Mouse (Mus musculus) kidney, postnatal 0 days (tissue): ENCODE measurements around the gene Polk. TPM values are rescaled to one million over a fixed set of nuclear protein-coding genes. Genes with fewer than 3 reads are reported as not detected.

ENCODE experiments used
- ATAC-seq: fragments of 200-750 bp; cut with Nextera tagmentation; replicated peaks from 2 replicates; pipeline ENCODE4 v1.8.0; 2017; ENCODE audit warnings: low read depth, moderate number of reproducible peaks, moderate TSS enrichment, moderate library complexity; ENCODE audit not compliant: low FRiP score
- DNase-seq: peaks from one replicate; pipeline ENCODE4 v3.0.0-alpha.2; 2016; ENCODE audit warnings: low spot score
- H3K27ac ChIP-seq: fragments of 300-500 bp; sonication (generic); 2 replicates; pipeline ENCODE4 v1.5.1; 2014; ENCODE audit warnings: mild to moderate bottlenecking
- H3K27me3 ChIP-seq: fragments of 300-500 bp; sonication (generic); 2 replicates; pipeline ENCODE4 v1.6.1; 2014; ENCODE audit warnings: low read length, mixed read lengths; ENCODE audit not compliant: insufficient read depth
- H3K36me3 ChIP-seq: fragments of 300-500 bp; sonication (generic); 2 replicates; pipeline ENCODE4 v1.6.1; 2014; ENCODE audit warnings: low read length, mixed read lengths; ENCODE audit not compliant: insufficient read depth
- H3K4me1 ChIP-seq: fragments of 300-500 bp; sonication (generic); replicated peaks from 2 replicates; pipeline ENCODE4 v1.6.1; 2014; ENCODE audit warnings: antibody characterized with exemption, low read length, mixed read lengths; ENCODE audit not compliant: insufficient read depth
- H3K4me2 ChIP-seq: fragments of 300-500 bp; sonication (generic); 2 replicates; pipeline ENCODE4 v1.6.1; 2014; ENCODE audit warnings: mild to moderate bottlenecking, low read length, moderate library complexity, mixed read lengths
- H3K4me3 ChIP-seq: fragments of 300-500 bp; sonication (generic); replicated peaks from 2 replicates; pipeline ENCODE4 v1.5.1; 2014; ENCODE audit warnings: low read depth, low read length
- H3K9ac ChIP-seq: fragments of 300-500 bp; sonication (generic); 2 replicates; pipeline ENCODE4 v1.6.1; 2014; ENCODE audit warnings: low read depth, low read length
- H3K9me3 ChIP-seq: fragments of 300-500 bp; sonication (generic); replicated peaks from 2 replicates; pipeline ENCODE4 v1.6.1; 2016; ENCODE audit warnings: low read length, inconsistent platforms, mixed read lengths
- CTCF ChIP-seq: IDR thresholded peaks from 2 replicates; pipeline ENCODE4 v1.5.1; 2016; ENCODE audit warnings: antibody characterized with exemption, low read depth, mild to moderate bottlenecking, moderate library complexity
- WGBS: fragments of 180-500 bp; shearing (Covaris S2); extraction: QIAGEN DNeasy Blood & Tissue Kit; methylation state at CpG from one replicate; pipeline ENCODE4 v1.1.7; 2014; 5-methylcytosine and 5-hydroxymethylcytosine counted together
- polyA plus RNA-seq: library from polyadenylated mRNA; unstranded; fragments of >200 nt; fragmentation: Nextera tagmentation; extraction: Ambion mirVana; gene quantifications from 2 replicates; pipeline ENCODE4 v1.2.1, GENCODE M21; 2015

Gene Polk
- polyA plus RNA-seq, 1 experiment from 2014 or later: 4.1 TPM

DNA sequence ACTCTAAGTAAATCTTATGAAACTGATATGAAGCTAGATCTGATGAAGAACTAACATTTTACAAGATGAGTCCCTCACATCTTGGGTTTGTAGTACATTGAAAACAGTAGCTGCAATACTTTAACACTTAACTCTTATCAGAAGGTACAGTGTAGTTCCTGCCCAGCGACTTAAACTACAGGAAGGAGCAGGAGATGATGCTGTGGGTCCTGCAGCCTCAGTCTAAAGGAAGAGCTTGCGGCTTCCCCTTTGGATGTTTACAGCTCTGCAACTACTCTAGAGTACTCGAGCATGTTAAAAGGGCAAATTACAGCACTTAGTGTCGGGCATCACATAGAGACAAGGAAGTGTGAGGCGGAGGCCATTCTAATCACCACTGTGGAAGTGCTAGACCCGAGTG is 36.1 kb downstream of the Polk start:
- 55% methylated on average over 6 of the region's 6 CpGs for WGBS
- H3K27ac ChIP-seq: no peak overlapping the region
- no peaks in the 10 kb centered on the region; the same call in 1 of the 2 replicates for H3K4me1 ChIP-seq
- H3K9ac ChIP-seq: no peak overlapping the region
- no peak overlapping the region for H3K4me2 ChIP-seq
- no peaks in the 10 kb centered on the region for H3K9me3 ChIP-seq
- no peaks in the 10 kb centered on the region for H3K36me3 ChIP-seq
- no peaks in the 10 kb centered on the region for H3K27me3 ChIP-seq
- no peak for ATAC-seq
- no peak overlapping the region for H3K4me3 ChIP-seq
- no peak for DNase-seq
- TF ChIP-seq CTCF: no peak

DNA sequence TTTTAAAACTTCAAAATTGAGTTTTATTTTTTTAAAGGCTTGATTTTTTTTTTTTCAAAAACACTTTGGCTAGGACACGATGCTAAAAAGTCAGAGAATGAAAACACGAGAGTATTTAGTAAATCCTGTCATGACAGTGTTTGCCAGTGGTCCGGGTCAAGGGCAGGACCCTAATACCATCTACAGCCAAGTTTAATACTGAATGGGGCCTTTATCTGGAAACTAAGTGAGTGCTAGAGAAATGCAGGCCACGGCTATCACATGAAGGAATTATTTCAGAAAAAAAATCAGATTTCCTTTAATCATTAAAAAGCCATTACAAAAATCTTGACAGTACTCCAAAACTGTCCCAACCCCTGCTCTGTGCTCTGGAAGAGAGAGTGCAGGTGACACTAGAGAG is 36.7 kb downstream of the Polk start:
- Histone ChIP-seq H3K9me3 (no peaks in the 10 kb centered on the region), H3K4me3 (no peak overlapping the region), H3K4me2 (no peak overlapping the region), H3K27ac (no peak overlapping the region), H3K9ac (no peak overlapping the region), H3K4me1 (no peaks in the 10 kb centered on the region), H3K27me3 (no peaks in the 10 kb centered on the region), H3K36me3 (no peaks in the 10 kb centered on the region)
- DNase-seq: no peak
- ATAC-seq: no peak
- TF ChIP-seq CTCF: no peak
- 83% methylated on average over 4 of the region's 4 CpGs for WGBS

DNA sequence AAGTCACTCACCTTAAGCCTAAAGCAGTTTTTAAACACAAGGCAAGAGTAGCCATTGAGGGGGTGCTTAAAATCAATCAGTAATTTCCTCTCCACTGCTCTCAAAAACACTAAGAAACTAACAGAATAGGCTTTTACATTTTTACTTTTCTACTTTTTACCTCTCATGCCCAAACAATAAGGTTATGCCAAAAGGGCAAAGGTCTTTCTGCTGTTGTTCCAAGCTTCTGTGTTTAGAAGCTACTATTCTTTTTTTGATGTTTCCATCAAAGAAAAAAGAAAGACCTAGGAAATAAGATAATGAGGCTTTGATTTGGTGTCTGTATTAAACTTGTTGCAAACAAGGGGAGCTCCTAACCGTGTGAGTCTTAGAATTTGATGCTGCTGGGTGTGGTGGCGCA is 42.5 kb downstream of the Polk start:
- DNase-seq (no peak), ATAC-seq (no peak)
- no peaks in the 10 kb centered on the region for H3K27me3 ChIP-seq
- no peak for TF ChIP-seq CTCF
- no peak overlapping the region for H3K4me3 ChIP-seq
- no peaks in the 10 kb centered on the region for H3K4me1 ChIP-seq
- no peaks in the 10 kb centered on the region for H3K9me3 ChIP-seq
- peaks cover 8% of the 10 kb centered on the region; the same call in 1 of the 2 replicates for H3K36me3 ChIP-seq
- WGBS: 89% methylated on average over 2 of the region's 2 CpGs
- H3K27ac ChIP-seq: no peak overlapping the region
- H3K4me2 ChIP-seq: no peak overlapping the region
- H3K9ac ChIP-seq: no peak overlapping the region

DNA sequence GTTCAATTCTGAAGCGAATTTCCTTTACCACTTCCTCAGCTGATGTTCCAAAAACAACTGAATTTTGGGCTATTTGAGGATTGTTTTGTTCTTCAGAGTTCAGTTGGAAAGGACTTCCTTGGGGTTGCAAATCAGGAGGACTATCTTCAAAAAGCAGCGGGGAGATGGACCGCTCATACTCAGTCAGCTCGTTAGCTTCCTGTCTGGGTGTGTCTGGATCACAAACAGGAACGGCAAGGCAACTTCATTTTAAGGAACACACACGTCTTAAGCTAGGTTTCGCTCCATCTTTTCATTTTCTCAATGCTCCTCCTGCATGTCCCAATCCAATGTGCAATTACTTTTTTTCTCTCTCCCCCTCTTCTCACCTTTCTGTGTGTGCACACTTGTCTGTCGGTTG is 45.7 kb downstream of the Polk start:
- no peak for DNase-seq
- Histone ChIP-seq H3K9ac (no peak overlapping the region), H3K9me3 (no peaks in the 10 kb centered on the region), H3K27ac (no peak overlapping the region), H3K4me1 (no peaks in the 10 kb centered on the region), H3K4me2 (no peak overlapping the region), H3K4me3 (no peak overlapping the region), H3K27me3 (no peaks in the 10 kb centered on the region), H3K36me3 (peaks cover 8% of the 10 kb centered on the region; the same call in 1 of the 2 replicates)
- no peak for ATAC-seq
- WGBS: 76% methylated on average over 8 of the region's 8 CpGs
- no peak for TF ChIP-seq CTCF

DNA sequence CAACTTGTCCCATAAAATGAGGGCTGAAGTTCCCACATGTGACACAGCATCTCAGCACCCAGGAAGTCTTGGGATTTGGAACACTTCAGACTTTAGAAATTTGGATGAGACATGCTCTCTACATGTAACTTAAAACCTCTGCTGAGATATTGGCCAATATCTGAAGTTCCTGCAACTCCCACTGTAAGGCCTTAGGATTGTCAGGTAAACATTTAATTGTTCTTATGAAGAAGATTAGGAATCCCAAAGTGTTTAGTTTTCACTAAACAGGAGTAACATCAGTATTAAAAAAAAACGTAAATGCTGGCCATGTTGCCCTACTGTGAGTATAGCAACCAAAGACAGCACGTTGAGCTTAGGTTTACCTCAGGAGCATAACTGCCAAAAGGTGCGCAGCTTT is 51.9 kb downstream of the Polk start, which contains the start of gene Gm17622:
Gene Gm17622, plus strand, starts transcription at position 301 of the 400 bp plus-strand sequence.
- no peak for ATAC-seq
- Histone ChIP-seq H3K27ac (no peak within 1 kb of the TSS), H3K4me2 (no peak within 1 kb of the TSS), H3K27me3 (no peaks in the 10 kb centered on the region), H3K4me3 (no peak within 1 kb of the TSS), H3K9me3 (no peaks in the 10 kb centered on the region), H3K36me3 (peaks cover 13% of the 10 kb centered on the region), H3K9ac (no peak within 1 kb of the TSS), H3K4me1 (no peaks in the 10 kb centered on the region)
- 95% methylated on average over 3 of the region's 3 CpGs for WGBS
- DNase-seq: no peak
- TF ChIP-seq CTCF: no peak

DNA sequence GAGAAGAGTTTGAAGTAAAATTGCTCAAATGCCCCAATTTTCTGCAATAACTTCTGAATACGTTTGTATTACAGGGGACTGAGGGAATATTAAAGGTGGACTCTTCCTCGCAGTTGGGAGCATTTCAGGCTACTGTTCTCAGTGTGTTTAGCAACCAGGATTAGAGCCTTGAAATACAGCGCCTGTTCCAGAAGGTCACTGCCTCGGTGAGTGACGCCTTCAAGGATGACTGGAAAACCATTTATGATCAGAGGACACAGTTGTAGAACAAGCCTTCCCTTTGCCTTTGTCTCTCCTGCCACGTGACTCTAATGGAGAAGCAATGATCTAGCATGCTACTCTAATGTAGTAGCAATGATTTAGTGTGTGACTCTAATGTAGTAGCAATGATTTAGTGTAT is 54.4 kb downstream of the Polk start:
- TF ChIP-seq CTCF: no peak
- Histone ChIP-seq H3K36me3 (peaks cover 13% of the 10 kb centered on the region), H3K4me2 (no peak overlapping the region), H3K27me3 (no peaks in the 10 kb centered on the region), H3K4me1 (no peaks in the 10 kb centered on the region), H3K9ac (no peak overlapping the region), H3K27ac (no peak overlapping the region), H3K9me3 (no peaks in the 10 kb centered on the region), H3K4me3 (no peak overlapping the region)
- ATAC-seq (no peak), DNase-seq (no peak)
- WGBS: 84% methylated on average over 6 of the region's 6 CpGs

DNA sequence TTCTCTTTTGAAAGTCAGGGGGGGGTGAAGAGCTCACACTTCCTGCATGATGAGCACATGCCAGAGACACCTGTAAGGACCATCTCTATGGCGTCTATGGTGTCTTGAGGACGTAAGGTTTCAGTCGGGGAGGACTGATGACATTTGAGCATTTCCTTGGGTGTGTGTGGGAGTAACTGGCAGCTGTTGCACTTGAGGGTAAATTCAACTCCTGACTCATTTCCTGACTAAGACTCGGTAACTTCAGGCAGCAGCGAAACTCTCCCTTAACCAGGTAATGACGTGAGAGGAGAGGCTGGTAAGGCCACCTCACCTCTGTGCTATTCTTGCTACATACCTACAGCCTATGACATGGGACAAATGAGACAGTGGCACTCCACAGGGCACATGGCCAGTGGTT is 55.1 kb downstream of the Polk start:
- H3K4me1 ChIP-seq: no peaks in the 10 kb centered on the region
- H3K27me3 ChIP-seq: no peaks in the 10 kb centered on the region
- no peak overlapping the region for H3K4me2 ChIP-seq
- DNase-seq (no peak), ATAC-seq (no peak)
- H3K36me3 ChIP-seq: peaks cover 13% of the 10 kb centered on the region
- TF ChIP-seq CTCF: no peak
- H3K27ac ChIP-seq: no peak overlapping the region
- no peak overlapping the region for H3K4me3 ChIP-seq
- no peak overlapping the region for H3K9ac ChIP-seq
- H3K9me3 ChIP-seq: no peaks in the 10 kb centered on the region
- 60% methylated on average over 6 of the region's 6 CpGs for WGBS
